Mouse (Mus musculus) embryo, embryonic 11 days (tissue): Measurements from ENCODE around the gene Cfap100.

Source experiments
- DNase-seq: peaks from one replicate; pipeline ENCODE4 v3.0.0-alpha.2; 2015

Gene Cfap100

DNA sequence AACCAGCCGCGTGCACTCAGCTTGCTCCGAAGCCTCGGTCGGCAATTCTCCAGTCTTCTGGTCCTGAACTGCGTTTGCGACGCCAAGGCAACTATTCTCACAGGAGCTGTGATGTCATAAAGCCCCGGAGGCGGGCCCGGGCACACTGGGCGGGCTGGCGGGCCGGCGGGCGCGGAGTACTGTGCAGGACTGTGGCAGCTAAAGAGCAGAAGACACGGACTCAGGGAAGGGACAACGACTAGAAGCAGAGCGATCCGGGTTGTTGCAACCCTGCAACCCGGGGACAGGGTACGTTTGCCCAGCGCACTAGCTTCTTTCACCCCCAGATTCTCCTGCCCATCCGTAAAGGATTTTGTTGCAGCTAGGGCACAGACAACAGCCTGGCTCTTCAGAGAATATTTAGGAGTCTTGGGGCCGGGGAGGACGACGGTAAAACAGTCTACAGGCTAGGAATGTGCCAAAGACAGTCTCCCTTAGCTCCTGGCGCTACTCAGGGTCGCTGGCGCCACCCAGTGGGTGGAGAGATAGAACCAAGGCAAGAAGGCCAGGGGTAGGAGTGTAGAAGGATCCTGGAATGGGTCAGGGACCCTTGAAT, at the start of gene Cfap100:
TSS of gene Cfap100 (minus strand) at position 418 of the 595 bp plus-strand sequence.
- DNase-seq = peak; percentile 85

DNA sequence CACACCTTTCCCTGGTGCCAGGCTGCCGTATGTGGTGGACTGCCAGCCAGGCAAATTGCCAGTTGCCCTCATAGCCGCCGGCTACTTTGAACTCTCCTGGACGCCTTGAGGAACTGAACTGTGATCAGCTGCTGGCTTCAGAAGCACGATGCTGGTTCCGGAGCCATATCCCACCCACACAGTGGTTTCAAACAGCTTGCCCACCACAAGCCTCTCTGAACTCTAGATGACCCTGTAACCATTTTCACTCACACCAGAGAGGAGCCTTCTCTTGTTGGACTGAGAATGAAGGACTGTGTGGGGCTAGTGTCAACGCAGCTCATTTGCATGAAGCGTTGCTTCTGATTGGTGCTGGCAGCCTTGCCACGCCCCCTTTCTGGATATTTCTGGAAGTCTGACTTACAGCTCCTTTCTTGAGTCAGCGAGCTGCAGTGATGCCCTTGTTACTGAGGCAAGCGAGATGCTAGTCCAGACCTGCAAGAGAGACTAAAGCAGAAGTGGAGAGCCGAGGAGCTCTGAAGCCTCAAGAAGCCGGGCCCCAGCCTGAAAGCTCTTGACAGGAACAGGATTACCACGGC, 48.4 kb upstream of the Cfap100 start:
- peak; percentile 11 for DNase-seq

DNA sequence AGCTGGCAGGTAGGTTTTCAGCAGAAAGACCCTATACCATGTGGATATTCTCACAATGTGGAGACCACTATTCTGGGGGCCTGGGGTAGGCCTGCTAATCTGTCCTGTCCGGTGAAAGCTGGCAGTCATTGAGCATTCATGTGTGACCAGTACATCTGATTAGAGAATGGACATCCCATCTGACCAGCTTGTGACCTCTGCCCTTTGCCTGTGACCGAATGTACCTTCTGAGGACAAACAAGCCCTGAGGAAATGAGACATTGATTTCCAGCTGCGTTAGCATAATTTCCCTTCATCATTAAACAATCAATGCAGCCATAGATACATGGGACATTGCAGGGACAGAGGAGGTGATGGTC, 47.2 kb upstream of the Cfap100 start:
- DNase-seq = no peak

DNA sequence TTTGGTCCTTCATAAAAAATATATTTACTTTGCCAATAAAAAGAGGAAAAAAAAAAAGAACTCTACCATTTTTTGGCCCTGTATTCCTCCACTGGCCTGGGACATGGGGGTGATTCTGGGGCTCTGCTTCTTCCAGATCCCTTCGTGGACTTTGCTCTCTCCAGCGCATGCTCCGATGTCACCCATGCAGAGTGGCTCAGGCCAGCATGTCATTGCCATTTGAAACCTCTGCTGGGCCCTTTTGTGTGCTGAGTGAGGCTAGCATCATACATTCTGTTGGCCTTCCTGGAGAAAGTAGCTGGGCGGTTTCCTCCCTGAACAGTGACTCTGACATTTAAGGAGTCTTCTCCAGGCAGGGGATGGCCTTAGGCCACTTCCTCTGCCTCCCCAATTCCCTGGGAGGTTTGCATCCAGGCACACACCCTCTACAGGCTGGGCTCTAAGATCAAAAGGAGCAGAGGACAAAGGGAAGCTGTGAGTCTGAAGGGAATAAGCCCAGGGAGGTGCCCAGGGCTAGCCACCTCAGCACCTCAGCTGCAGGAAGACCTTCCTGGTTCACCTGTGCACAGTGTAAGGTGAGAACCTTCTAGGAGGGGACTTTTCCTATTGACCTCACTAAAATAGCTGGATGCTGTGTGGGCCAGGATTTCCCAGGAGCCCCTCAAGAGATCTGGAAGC, 46.7 kb upstream of the Cfap100 start:
- no peak for DNase-seq

DNA sequence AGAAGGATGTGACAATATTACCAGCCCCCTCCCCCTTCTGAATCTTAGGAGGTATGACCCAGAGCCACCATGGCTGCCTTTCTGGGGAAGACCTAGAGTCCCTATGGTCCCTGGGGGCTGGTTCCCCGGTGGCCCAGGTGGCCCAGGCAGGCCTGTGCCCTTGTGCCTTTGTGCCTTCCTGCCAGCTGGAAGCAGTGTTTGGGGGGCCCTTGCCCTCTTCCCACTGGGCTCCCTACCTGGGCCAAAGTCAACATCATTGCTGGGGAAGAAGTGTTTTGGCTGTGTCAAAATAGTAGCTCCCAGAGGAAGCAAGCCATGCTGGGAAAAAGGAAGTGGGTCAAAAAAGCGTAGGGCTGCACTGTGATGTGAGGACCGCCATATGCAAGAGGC, 45.8 kb upstream of the Cfap100 start:
- no peak for DNase-seq

DNA sequence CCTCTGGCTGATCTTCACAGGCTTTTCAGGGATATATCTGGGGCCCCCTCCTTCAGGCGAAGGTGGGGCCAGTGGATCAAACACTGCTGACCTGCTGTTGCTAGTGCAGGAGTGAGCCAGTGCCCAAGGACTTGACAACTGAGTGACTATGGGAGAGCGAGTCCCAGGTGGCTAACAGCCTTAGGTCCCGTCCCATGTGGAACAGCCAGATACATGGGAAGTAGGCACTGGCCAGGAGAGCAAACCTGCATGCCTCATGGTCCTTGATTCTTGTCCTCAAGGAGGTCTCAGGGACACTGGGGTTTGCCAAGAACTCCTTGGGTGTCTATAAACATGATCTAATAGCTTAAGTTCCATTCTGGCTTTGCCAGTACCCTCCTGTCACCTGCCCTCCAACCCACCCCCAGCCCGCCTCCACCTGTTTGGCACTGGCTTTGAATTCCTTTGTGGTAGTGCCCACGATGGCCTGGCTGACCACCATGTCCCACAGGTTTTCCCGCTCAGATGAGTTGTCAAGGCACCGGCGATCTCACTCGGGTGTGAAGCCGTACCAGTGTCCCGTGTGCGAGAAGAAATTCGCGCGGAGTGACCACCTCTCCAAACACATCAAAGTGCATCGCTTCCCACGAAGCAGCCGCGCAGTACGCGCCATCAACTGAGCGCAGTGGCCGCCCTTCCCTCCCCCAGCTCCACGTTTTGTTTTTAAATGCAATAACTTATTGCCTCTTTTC, 45.2 kb upstream of the Cfap100 start:
- no peak for DNase-seq

DNA sequence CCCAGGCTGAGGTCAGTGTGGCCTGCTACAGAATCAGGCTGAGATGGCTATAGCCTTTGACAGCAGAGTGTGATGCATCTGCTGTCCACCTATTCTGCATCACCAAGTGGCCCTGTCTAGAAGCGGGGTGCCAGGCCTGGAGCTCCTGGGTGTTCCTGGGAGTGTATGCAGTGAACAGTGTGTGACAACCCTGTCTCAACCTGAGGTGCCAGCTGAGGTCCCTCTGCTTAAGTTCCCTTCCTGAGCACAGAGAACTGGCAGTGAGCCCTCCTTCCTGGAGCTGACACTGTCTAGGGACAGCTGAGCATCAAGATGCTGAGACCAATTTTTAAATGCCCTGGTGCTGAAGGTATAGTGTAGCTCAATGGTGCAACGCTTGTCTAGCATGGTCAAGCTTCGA, 44.1 kb upstream of the Cfap100 start:
- no peak for DNase-seq

DNA sequence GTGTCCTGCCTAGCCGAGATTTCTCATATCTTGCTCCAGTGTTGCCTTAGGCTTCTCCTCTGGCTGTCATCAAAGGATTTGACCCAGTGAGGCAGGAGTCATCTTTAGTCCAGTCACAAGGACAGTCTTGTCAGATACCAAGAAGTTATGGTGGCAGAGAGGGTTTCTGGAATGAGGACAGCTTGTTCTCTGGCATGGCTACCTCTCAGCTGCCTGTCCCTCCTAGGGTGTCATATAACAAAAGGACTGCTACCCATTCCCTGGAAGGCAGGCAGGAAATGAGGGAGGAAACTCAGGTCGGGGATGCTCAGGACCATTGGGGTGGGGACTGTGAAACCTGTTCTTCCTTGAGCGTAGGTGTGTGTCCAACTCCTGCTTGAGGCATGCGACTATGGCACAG, 43.5 kb upstream of the Cfap100 start:
- no peak for DNase-seq

DNA sequence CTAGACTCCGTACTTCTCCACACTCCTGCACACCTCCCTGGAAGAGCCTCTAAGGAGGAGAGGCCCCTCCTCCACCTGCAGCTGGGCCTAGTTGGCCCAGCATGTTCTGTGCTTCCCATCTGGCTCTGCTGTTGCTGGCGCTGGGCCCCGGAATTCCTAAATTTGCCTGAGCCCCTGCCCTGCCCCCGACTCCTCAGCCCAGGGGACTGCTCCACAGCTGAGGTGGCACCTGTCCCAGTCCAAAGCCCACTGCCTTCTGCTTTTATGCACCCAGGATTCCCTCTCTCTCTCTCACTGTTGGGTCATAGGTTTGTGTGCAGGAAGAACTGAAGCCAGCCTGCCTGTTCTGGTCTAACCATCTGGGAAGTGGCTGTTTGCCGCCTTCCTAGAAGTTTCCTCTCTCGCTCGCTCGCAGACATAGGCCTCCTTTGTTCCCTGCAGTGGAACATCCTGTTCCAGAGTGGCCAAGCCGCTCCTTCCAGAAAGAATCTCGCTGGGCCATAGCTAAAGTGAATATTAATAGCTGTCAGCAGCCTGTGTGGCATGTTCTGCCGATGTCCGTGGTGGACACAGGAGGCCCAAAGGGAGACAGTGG, 42.4 kb upstream of the Cfap100 start:
- DNase-seq = peak; percentile 29

DNA sequence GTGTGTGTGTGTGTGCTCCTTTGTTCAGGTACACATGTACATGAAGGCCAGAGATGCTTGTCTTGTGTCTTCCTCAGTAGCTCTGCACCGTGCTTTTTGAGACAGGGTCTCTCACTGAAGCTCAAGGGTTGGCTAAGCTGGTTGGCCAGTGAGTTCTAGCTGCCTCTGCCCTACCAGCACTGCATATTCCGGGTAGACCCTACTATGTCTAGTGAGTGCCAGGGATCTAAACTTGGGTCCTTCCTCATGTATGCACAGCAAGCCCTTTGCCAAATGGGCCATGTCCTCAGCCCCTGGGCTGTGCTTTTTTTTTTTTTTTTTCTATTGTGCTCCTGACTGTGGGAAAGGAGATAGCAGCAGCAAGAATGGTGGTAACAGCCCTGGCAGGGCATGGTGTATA, 41.7 kb upstream of the Cfap100 start:
- DNase-seq = no peak

DNA sequence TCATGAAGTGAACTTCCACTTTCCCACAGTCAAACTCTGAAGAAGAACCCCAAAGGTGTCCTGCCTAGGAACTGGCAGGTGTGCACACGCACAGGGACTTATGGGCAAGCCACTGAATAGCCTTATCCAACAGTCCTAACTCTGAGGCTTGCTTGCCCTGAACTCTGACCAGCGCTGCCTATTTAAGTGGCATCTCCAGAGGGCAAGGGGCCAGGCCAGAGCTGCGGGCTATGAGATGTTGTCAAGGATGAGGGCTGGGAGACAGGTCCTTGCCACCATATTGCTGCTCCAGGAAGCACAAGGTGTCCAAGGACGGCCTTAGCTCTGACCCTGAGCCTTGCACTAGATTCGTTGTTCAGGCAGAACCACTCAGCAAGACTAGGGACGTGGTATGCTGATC, 40.4 kb upstream of the Cfap100 start:
- DNase-seq = no peak

DNA sequence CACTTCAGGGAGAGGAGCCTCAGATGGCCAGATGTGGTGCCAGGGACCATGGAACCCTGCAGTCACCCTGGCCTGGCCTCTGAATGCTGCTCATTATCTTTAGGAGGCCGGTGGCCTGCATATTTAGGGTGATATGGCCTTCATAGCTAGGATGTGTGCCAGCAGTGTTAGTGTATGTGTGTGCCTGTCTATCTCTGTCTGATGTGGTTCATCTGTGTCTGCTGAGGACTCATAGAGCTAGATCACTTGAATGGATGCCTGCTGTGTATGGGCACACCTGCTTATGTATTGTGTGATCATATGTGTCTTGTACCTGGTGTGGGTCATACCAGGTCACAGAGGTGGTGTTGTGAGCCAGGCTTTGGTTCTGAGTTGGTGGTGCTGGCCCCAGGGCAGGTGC, 39.6 kb upstream of the Cfap100 start:
- DNase-seq = no peak

DNA sequence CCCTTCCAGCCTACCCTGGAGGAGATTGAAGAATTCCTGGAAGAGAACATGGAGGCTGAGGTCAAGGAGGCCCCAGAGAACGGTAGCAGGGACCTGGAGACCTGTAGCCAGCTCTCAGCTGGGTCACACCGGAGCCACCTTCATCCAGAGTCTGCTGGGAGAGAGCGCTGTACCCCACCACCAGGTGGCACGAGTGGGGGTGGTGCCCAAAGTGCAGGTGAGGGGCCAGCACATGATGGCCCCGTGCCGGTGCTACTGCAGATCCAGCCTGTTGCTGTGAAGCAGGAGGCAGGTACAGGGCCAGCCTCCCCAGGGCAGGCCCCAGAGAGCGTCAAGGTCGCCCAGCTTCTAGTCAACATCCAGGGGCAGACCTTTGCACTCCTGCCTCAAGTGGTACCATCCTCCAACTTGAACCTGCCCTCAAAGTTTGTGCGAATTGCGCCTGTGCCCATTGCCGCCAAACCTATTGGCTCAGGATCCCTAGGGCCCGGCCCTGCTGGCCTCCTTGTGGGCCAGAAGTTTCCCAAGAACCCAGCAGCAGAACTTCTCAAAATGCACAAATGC, 38.3 kb upstream of the Cfap100 start:
- no peak for DNase-seq

DNA sequence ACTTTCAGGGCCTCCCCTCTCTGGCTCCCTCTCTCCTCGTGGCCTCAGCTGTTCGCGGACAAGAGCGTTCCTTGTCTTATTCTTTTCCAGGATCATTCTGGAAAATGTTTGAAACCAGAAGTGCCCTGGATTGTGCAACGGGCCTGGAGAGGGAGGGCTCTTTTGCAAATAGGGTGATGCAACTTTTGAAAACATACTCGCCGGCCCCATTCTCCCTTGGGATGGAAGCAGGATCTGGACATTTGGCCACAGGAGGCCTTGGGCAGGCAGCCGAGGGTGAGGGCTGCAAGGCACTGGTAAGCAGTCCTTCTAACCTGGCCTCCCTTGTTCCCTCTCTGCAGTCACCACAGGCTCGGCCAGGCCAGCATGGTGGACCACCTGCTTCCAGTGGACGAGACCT, 37.5 kb upstream of the Cfap100 start:
- no peak for DNase-seq

DNA sequence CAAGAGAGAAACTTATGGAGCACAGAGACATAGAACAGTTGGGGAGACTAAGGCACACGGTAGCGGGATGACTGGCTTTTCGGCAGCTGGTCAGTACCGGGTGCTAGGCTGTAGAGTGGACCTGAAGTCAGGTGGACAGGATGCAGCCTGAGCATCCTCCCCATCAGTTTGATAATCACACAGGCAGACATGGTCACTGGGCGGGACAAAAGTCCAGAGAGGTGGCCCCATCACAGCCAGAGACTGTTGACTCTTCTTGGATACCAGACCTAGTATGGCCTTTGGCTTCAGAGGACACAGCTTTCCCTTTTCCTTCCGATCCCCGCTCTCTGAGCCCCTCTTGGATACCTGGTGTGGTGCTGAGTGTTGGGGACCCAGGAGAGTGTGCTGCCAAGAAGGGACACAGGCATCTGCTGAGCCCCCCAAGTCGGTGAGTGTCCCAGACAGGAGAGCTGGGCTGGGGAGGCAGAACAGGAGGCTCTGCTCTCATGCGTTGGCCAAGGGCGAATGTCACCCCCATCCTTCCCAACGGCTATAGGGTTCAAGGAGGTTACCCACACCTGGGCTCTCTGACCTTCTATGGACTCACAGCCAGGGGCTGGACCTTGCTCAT, 36.5 kb upstream of the Cfap100 start:
- DNase-seq = no peak

DNA sequence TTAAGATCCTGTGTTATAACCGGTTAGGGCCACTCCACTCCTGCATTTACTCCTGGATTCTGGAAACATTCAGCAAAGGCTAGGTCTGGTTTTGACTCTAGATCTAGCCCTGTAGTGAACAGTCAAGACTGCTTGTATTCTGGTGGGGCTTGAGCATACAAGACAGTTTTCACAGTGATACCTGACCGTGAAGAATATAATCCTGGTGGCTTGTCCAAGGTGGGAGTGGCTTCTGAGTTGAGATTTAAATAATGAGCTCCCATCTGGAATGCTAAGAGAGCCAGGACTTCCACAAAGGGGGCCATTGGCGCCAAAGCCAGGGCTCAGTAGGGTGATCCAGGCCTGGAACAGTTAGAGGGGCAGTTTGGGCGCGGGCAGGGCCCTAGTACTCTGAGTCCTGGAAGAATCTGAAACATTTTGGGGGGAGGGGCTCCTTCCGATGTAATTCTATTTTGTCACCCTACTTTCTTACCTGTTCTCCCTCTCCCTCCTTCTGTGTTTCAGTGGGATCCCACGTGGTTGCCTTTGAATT, 35.4 kb upstream of the Cfap100 start:
- no peak for DNase-seq

DNA sequence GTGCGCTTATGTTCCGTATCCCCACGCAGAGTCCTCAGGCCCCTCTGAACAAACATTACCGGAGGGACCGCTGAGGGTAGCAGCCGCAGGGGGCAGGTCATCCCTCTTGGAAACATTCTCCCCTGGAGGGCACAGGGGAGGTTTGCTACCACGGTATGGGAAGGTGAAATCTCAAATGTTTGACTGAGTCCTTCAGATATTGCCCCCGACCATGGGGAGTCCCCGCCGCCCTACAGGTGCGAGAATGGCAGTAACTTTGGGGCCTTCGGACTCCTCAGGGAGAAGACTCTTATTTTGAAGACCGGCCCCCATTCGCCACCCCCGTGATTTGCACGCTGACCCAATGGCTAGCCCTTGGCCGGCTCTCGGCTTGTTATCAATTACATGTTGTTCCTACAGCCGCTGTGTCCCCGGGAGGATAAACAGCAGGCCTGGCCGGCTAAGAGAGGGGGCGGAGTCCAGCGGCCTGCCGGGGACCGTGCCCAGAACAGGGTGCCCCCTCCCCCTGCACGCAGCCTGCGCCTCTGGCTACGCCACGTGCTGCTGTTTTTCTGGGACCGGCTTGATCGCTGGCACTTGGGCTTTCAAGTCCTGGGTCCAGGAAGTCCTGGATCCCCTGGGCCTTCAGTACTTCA, 34.7 kb upstream of the Cfap100 start:
- DNase-seq = peak; percentile 82

DNA sequence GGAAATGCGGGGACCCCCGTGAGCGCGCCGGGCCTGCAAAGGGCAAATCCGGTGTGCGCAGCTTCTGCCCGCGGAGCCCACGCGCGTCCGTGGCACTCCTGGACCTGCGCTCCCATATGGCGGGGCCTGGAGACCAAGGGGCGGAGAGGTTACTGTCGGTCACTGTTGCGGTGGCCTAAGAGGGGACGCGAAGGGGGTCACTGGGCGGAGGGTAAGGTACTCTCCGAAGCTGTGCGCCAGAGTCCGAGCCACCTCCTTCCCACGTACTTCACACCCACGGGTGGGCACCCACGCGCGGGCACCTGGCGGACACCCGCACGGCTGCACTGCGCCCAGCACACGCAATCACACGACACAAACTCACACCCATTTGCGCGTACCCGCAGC, 34.2 kb upstream of the Cfap100 start:
- DNase-seq = peak; percentile 35

DNA sequence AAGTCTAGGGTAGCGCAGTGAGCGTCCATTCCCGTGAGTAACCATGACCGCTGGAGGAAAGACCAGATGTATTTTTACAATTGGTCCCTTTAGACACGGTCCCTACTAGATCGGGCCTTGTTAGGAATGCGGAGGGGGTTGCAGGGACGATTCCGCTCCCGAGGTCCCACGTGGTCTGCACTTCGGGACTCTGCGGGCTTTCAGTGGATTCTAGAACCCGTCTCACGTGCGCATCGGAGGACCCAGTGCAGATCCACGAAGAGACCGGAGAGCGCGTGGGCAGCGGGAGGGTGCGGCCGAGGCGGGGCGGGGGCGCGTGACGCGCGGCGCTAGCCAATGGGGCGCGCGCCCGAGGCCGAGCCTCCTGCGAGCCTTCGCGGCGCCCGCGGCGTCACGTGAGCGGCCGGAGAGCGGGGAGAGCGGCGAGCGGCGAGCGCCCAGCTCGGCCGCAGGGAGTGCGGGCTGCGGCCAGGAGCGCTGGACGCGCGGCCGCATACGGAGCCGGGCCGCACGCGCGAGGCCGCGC, 33.6 kb upstream of the Cfap100 start, which contains the start of gene Klf15:
TSS of gene Klf15 (plus strand) at position 396 of the 526 bp plus-strand sequence.
- peak; percentile 92 for DNase-seq

DNA sequence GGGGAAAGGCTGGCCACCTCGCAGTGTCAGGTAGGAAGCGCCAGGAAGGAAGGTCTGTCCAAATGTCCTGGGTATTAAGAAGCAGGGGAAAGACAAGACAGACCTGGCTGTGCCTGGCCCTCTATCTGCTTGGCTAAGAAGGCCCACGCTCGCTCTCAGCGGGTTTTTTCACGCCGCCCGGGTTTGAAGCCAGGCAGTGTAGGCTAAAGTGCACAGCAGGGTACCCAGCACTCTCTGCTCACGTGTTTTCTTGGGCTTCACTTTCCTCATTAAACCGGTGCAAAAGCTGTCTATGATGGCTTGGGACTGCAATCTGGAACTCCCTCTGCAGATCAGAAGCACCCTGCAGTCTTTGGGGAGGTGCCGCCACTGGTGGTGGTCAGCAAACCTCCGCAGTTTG, 33.2 kb upstream of the Cfap100 start:
- no peak for DNase-seq

DNA sequence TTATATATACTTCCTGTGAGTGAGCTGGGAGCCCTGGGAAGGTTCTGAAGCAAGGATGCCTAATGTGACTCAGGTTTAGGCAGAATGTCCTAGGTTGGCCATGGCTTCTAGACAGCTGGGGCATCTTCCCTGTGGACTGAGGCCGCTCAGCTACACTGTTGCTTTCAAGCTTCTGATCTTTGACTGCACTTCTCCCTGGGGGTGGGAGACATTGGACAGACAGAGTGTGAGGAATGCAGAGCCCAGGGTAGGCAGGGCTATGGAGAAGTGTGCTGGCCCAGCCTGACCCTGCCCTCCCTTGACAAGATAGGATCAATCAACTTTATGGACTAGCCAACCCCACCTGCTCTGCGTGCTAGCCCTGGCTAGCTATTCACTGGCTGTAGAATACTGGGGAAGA, 32.6 kb upstream of the Cfap100 start:
- no peak for DNase-seq

DNA sequence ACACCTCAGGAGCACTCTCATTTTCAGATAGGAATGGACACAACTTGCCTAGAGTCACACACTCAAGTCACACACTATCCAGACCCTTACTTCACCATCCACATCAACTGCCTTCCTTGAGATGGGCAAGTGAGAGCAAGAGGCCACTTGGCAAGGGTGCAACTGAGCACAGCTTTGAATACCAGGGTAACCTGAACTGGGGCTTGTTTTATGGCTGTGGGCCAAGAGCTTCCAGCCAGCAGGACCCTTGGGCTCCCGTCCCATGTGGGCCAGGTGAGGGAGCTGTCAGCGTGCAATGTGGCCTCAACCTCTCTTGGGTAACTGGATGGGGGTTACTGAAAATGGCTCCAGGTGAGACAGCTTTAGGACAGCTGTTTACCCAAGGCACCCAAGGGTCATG, 28.8 kb upstream of the Cfap100 start:
- no peak for DNase-seq
